Mouse (Mus musculus) testis, adult 2 months (tissue): ENCODE results near the gene Trp53i13. TPM values are rescaled to one million over a fixed set of nuclear protein-coding genes. Genes with fewer than 3 reads are reported as not detected.

Source experiments
- H3K27ac ChIP-seq: fragments of 200-500 bp; 2 replicates; pipeline ENCODE4 v1.5.1; 2012; ENCODE audit warnings: low read depth, low read length; ENCODE audit not compliant: control insufficient read depth, insufficient read depth
- H3K27me3 ChIP-seq: fragments of 200-500 bp; 2 replicates; pipeline ENCODE4 v1.6.1; 2012; ENCODE audit warnings: mild to moderate bottlenecking, low read length, moderate library complexity; ENCODE audit not compliant: control insufficient read depth, insufficient read depth
- H3K36me3 ChIP-seq: fragments of 200-500 bp; 2 replicates; pipeline ENCODE4 v1.6.1; 2012; ENCODE audit warnings: mild to moderate bottlenecking, low read length; ENCODE audit not compliant: control insufficient read depth, insufficient read depth
- H3K4me1 ChIP-seq: fragments of 200-500 bp; 2 replicates; pipeline ENCODE4 v1.6.1; 2012; ENCODE audit warnings: low read length; ENCODE audit not compliant: control insufficient read depth, insufficient read depth
- H3K4me3 ChIP-seq: fragments of 200-500 bp; 2 replicates; pipeline ENCODE4 v1.5.1; 2012; ENCODE audit warnings: low read depth, mild to moderate bottlenecking, low read length, moderate library complexity, mixed read lengths; ENCODE audit not compliant: control insufficient read depth
- CTCF ChIP-seq: fragments of 200-500 bp; IDR thresholded peaks from 2 replicates; pipeline ENCODE4 v1.5.1; 2012; ENCODE audit warnings: low read depth, mild to moderate bottlenecking, inconsistent platforms, low read length, moderate library complexity; ENCODE audit not compliant: control insufficient read depth, insufficient read depth, insufficient replicate concordance
- POLR2A ChIP-seq: fragments of 200-500 bp; IDR thresholded peaks from 2 replicates; pipeline ENCODE4 v1.6.1; 2012; ENCODE audit warnings: low read depth, mild to moderate bottlenecking, inconsistent platforms, low read length, moderate library complexity; ENCODE audit not compliant: control insufficient read depth
- polyA plus RNA-seq: library from polyadenylated mRNA; depleted of rRNA; stranded (reverse); fragments of >200 nt; gene quantifications from 2 replicates; pipeline ENCODE4 v1.2.3, GENCODE M21; 2012; rRNA removed

The Trp53i13 gene
- polyA plus RNA-seq, 1 experiment = 46.7 TPM

- H3K4me1 ChIP-seq = peaks cover 19% of the 10 kb centered on the region
- no peaks in the 10 kb centered on the region for H3K27me3 ChIP-seq
- no peak overlapping the region for H3K4me3 ChIP-seq
- no peak for TF ChIP-seq POLR2A
- TF ChIP-seq CTCF = no peak
- H3K36me3 ChIP-seq = no peaks in the 10 kb centered on the region
- no peak overlapping the region for H3K27ac ChIP-seq
These were observed 51.1 kb downstream of the Trp53i13 start for GRCm38 (mm10) chr11:77464684-77465083.

- Histone ChIP-seq H3K36me3 (no peaks in the 10 kb centered on the region), H3K4me3 (no peak overlapping the region), H3K27me3 (no peaks in the 10 kb centered on the region), H3K27ac (no peak overlapping the region), H3K4me1 (peaks cover 16% of the 10 kb centered on the region)
- TF ChIP-seq CTCF (no peak), POLR2A (no peak)
These were observed 52.0 kb downstream of the Trp53i13 start for GRCm38 (mm10) chr11:77463786-77464185.

GRCm38 (mm10) chr11:77463101-77463445 lies 52.7 kb downstream of the Trp53i13 start:
- H3K4me3 ChIP-seq = no peak overlapping the region; the same call in 1 of the 2 replicates
- no peak overlapping the region for H3K27ac ChIP-seq
- TF ChIP-seq CTCF (no peak), POLR2A (no peak)
- peaks cover 16% of the 10 kb centered on the region for H3K4me1 ChIP-seq
- H3K36me3 ChIP-seq = no peaks in the 10 kb centered on the region
- no peaks in the 10 kb centered on the region for H3K27me3 ChIP-seq

- Histone ChIP-seq H3K4me3 (peak within 1 kb of the TSS; percentile 83), H3K27ac (no peak within 1 kb of the TSS), H3K4me1 (peaks cover 14% of the 10 kb centered on the region), H3K36me3 (no peaks in the 10 kb centered on the region), H3K27me3 (no peaks in the 10 kb centered on the region)
- TF ChIP-seq CTCF (no peak), POLR2A (no peak)
These were observed 53.3 kb downstream of the Trp53i13 start, which contains the start of gene Coro6 for GRCm38 (mm10) chr11:77462283-77463100. Gene Coro6, plus strand, starts transcription at chr11:77462411.

GRCm38 (mm10) chr11:77461856-77462255 lies 53.9 kb downstream of the Trp53i13 start:
- Histone ChIP-seq H3K27me3 (no peaks in the 10 kb centered on the region), H3K4me3 (peak overlapping the region; percentile 83), H3K27ac (no peak overlapping the region), H3K36me3 (no peaks in the 10 kb centered on the region), H3K4me1 (peaks cover 13% of the 10 kb centered on the region)
- no peak for TF ChIP-seq CTCF
- TF ChIP-seq POLR2A = no peak

Other genes with a start within 250 kb of the Trp53i13 start
- 2.7 TPM in 2 replicates for gene Coro6, start 53.6 kb downstream of the Trp53i13 start, polyA plus RNA-seq
- gene Ankrd13b, start 26.3 kb downstream of the Trp53i13 start, polyA plus RNA-seq = 2.9 and 3.6 TPM in 2 replicates
- 566 and 585 TPM in 2 replicates for gene Git1, start 22.4 kb downstream of the Trp53i13 start, polyA plus RNA-seq
- gene Abhd15, start 859 bp downstream of the Trp53i13 start, polyA plus RNA-seq = 0.17 and 0.28 TPM in 2 replicates
- gene Gm10392, start 3.2 kb upstream of the Trp53i13 start, polyA plus RNA-seq = not detected in 2 replicates
- 4.5 and 5.8 TPM in 2 replicates for gene Taok1, start 91.8 kb upstream of the Trp53i13 start, polyA plus RNA-seq
- gene Nufip2, start 170.2 kb upstream of the Trp53i13 start, polyA plus RNA-seq = 12.1 and 14.4 TPM in 2 replicates
- not detected in 2 replicates for gene Cryba1, start 209.3 kb upstream of the Trp53i13 start, polyA plus RNA-seq
- gene Myo18a, start 247.3 kb upstream of the Trp53i13 start, polyA plus RNA-seq = 13.4 and 13.6 TPM in 2 replicates